Mouse (Mus musculus) kidney, embryonic 14.5 days (tissue): ENCODE data around the gene Igsf21. TPM values are rescaled to one million over a fixed set of nuclear protein-coding genes. Genes with fewer than 3 reads are reported as not detected.

Experiments
- ATAC-seq: fragments of 200-750 bp; cut with Nextera tagmentation; 2 replicates; pipeline ENCODE4 v1.8.0; 2017; ENCODE audit warnings: moderate number of reproducible peaks, mild to moderate bottlenecking, moderate TSS enrichment, moderate library complexity; ENCODE audit not compliant: low FRiP score, low TSS enrichment
- H3K27ac ChIP-seq: fragments of 300-500 bp; sonication (generic); 2 replicates; pipeline ENCODE4 v1.5.1; 2014; ENCODE audit warnings: low read depth, mild to moderate bottlenecking, low read length, moderate library complexity, mixed read lengths
- H3K27me3 ChIP-seq: fragments of 300-500 bp; sonication (generic); 2 replicates; pipeline ENCODE4 v1.6.1; 2014; ENCODE audit warnings: mild to moderate bottlenecking, low read length; ENCODE audit not compliant: control insufficient read depth, insufficient read depth
- H3K36me3 ChIP-seq: fragments of 300-500 bp; sonication (generic); 2 replicates; pipeline ENCODE4 v1.6.1; 2014; ENCODE audit warnings: low read length, mixed read lengths; ENCODE audit not compliant: control insufficient read depth, insufficient read depth
- H3K4me1 ChIP-seq: fragments of 300-500 bp; sonication (generic); 2 replicates; pipeline ENCODE4 v1.6.1; 2014; ENCODE audit warnings: low read length, mixed read lengths; ENCODE audit not compliant: control insufficient read depth, insufficient read depth
- H3K4me2 ChIP-seq: fragments of 300-500 bp; sonication (generic); replicated peaks from 2 replicates; pipeline ENCODE4 v1.6.1; 2014; ENCODE audit warnings: low read depth, mild to moderate bottlenecking, low read length
- H3K4me3 ChIP-seq: fragments of 300-500 bp; sonication (generic); 2 replicates; pipeline ENCODE4 v1.5.1; 2014; ENCODE audit warnings: mild to moderate bottlenecking, low read length
- H3K9ac ChIP-seq: fragments of 300-500 bp; sonication (generic); 2 replicates; pipeline ENCODE4 v1.6.1; 2014; ENCODE audit warnings: low read depth, mild to moderate bottlenecking, low read length, moderate library complexity
- H3K9me3 ChIP-seq: fragments of 300-500 bp; sonication (generic); 2 replicates; pipeline ENCODE4 v1.6.1; 2016; ENCODE audit warnings: low read length; ENCODE audit not compliant: control insufficient read depth
- WGBS: fragments of 180-500 bp; shearing (Covaris S2); extraction: QIAGEN DNeasy Blood & Tissue Kit; methylation state at CpG from one replicate; pipeline ENCODE4 v1.1.7; 2014; 5-methylcytosine and 5-hydroxymethylcytosine counted together
- polyA plus RNA-seq: library from polyadenylated mRNA; unstranded; fragments of >200 nt; fragmentation: Nextera tagmentation; extraction: Ambion mirVana; gene quantifications from 2 replicates; pipeline ENCODE4 v1.2.1, GENCODE M21; 2014

Gene Igsf21
- 0.41 and 0.91 TPM in 2 replicates for polyA plus RNA-seq

GRCm38 (mm10) chr4:140246180-140247005 lies at the start of gene Igsf21:
TSS of gene Igsf21 (minus strand) at chr4:140246784.
- H3K4me1 ChIP-seq = peaks cover 6% of the 10 kb centered on the region; the same call in 1 of the 2 replicates
- peak; percentile 71 for ATAC-seq
- WGBS = under 1% methylated on average over 77 of the region's 90 CpGs
- peak within 1 kb of the TSS; percentile 46 for H3K4me2 ChIP-seq
- H3K4me3 ChIP-seq = peak within 1 kb of the TSS; percentile 32
- no peaks in the 10 kb centered on the region for H3K9me3 ChIP-seq
- H3K27ac ChIP-seq = no peak within 1 kb of the TSS
- H3K9ac ChIP-seq = peak within 1 kb of the TSS; percentile 40; the same call in 1 of the 2 replicates
- peaks cover 85% of the 10 kb centered on the region for H3K27me3 ChIP-seq
- no peaks in the 10 kb centered on the region for H3K36me3 ChIP-seq

- H3K4me1 ChIP-seq = no peaks in the 10 kb centered on the region
- H3K4me3 ChIP-seq = no peak overlapping the region
- no peaks in the 10 kb centered on the region for H3K36me3 ChIP-seq
- 73% methylated on average over 5 of the region's 5 CpGs for WGBS
- ATAC-seq = no peak
- H3K27me3 ChIP-seq = no peaks in the 10 kb centered on the region
- no peak overlapping the region for H3K4me2 ChIP-seq
- no peak overlapping the region for H3K27ac ChIP-seq
- no peaks in the 10 kb centered on the region for H3K9me3 ChIP-seq
- H3K9ac ChIP-seq = no peak overlapping the region
Measured at GRCm38 (mm10) chr4:140285726-140286316, 39.2 kb upstream of the Igsf21 start.

- Histone ChIP-seq H3K36me3 (no peaks in the 10 kb centered on the region), H3K27me3 (no peaks in the 10 kb centered on the region), H3K4me2 (no peak overlapping the region), H3K4me1 (no peaks in the 10 kb centered on the region), H3K27ac (no peak overlapping the region), H3K4me3 (no peak overlapping the region), H3K9ac (no peak overlapping the region), H3K9me3 (no peaks in the 10 kb centered on the region)
- 0% methylated on average over 2 of the region's 2 CpGs for WGBS
- ATAC-seq = no peak
Measured at GRCm38 (mm10) chr4:140283398-140283797, 36.8 kb upstream of the Igsf21 start.

- Histone ChIP-seq H3K4me1 (no peaks in the 10 kb centered on the region), H3K27me3 (no peaks in the 10 kb centered on the region), H3K9me3 (peaks cover 4% of the 10 kb centered on the region; the same call in 1 of the 2 replicates), H3K4me3 (no peak overlapping the region), H3K27ac (no peak overlapping the region), H3K36me3 (no peaks in the 10 kb centered on the region), H3K9ac (no peak overlapping the region), H3K4me2 (no peak overlapping the region)
- WGBS = 95% methylated on average over 2 of the region's 2 CpGs
- ATAC-seq = no peak
Measured at GRCm38 (mm10) chr4:140278269-140278668, 31.7 kb upstream of the Igsf21 start.

GRCm38 (mm10) chr4:140271913-140272312 lies 25.3 kb upstream of the Igsf21 start:
- Histone ChIP-seq H3K27me3 (no peaks in the 10 kb centered on the region), H3K9ac (no peak overlapping the region), H3K36me3 (no peaks in the 10 kb centered on the region), H3K4me3 (no peak overlapping the region), H3K27ac (no peak overlapping the region), H3K4me1 (no peaks in the 10 kb centered on the region), H3K4me2 (no peak overlapping the region), H3K9me3 (peaks cover 3% of the 10 kb centered on the region; the same call in 1 of the 2 replicates)
- no peak for ATAC-seq
- 89% methylated on average over 5 of the region's 5 CpGs for WGBS

- Histone ChIP-seq H3K27ac (no peak overlapping the region), H3K9ac (no peak overlapping the region), H3K4me3 (no peak overlapping the region), H3K9me3 (no peaks in the 10 kb centered on the region), H3K36me3 (no peaks in the 10 kb centered on the region), H3K27me3 (no peaks in the 10 kb centered on the region), H3K4me1 (no peaks in the 10 kb centered on the region), H3K4me2 (no peak overlapping the region)
- ATAC-seq = no peak
- 74% methylated on average over 7 of the region's 7 CpGs for WGBS
Measured at GRCm38 (mm10) chr4:140270451-140270850, 23.9 kb upstream of the Igsf21 start.

- H3K4me3 ChIP-seq = no peak overlapping the region
- no peak overlapping the region for H3K4me2 ChIP-seq
- no peaks in the 10 kb centered on the region for H3K27me3 ChIP-seq
- no peaks in the 10 kb centered on the region for H3K4me1 ChIP-seq
- H3K9me3 ChIP-seq = no peaks in the 10 kb centered on the region
- H3K36me3 ChIP-seq = no peaks in the 10 kb centered on the region
- H3K9ac ChIP-seq = no peak overlapping the region
- no peak overlapping the region for H3K27ac ChIP-seq
- WGBS = 85% methylated on average over 15 of the region's 15 CpGs
- no peak for ATAC-seq
Measured at GRCm38 (mm10) chr4:140269184-140269840, 22.7 kb upstream of the Igsf21 start.

- H3K4me3 ChIP-seq = no peak overlapping the region
- 79% methylated on average over 9 of the region's 9 CpGs for WGBS
- no peaks in the 10 kb centered on the region for H3K27me3 ChIP-seq
- H3K4me1 ChIP-seq = no peaks in the 10 kb centered on the region
- no peak for ATAC-seq
- H3K9ac ChIP-seq = no peak overlapping the region
- no peaks in the 10 kb centered on the region for H3K36me3 ChIP-seq
- no peaks in the 10 kb centered on the region for H3K9me3 ChIP-seq
- H3K4me2 ChIP-seq = no peak overlapping the region
- no peak overlapping the region for H3K27ac ChIP-seq
Measured at GRCm38 (mm10) chr4:140267835-140268234, 21.3 kb upstream of the Igsf21 start.

GRCm38 (mm10) chr4:140267086-140267485 lies 20.5 kb upstream of the Igsf21 start:
- Histone ChIP-seq H3K4me3 (no peak overlapping the region), H3K27me3 (no peaks in the 10 kb centered on the region), H3K4me2 (no peak overlapping the region), H3K9ac (no peak overlapping the region), H3K9me3 (no peaks in the 10 kb centered on the region), H3K4me1 (no peaks in the 10 kb centered on the region), H3K27ac (no peak overlapping the region), H3K36me3 (no peaks in the 10 kb centered on the region)
- WGBS = 70% methylated on average over 5 of the region's 5 CpGs
- ATAC-seq = no peak
